Mouse (Mus musculus): ENCODE results near the gene Avpr1b.
"Not testable (repeated sequence)": the region's sequence is repeated elsewhere in the genome, so short reads cannot be mapped to it uniquely, and the experiment has no call there.

Avpr1b gene

DNA sequence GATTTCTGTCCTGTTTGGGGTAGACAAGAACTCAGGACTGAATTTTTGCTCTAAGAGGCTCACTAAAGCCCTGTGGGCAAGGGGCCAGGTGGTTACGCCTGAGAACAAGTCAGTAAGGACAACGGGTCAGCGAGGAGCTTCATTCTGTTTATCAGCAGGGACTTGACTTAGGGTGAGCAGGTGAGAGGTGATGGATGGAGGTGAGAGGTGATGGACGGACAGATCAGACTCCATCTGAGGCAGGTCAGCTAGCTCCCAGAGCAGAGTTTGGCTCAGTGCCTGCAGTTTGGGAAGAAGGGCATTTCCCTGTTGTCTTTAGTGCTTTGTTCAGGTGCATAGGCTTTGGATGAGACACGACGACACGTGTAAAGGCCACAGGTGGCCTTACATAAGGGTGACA lies 20.3 kb downstream of the Avpr1b start:
- no peak for DNase-seq (ENCODE audit: low read depth, low spot score)

GRCm38 (mm10) chr1:131623644-131624043 lies 24.6 kb downstream of the Avpr1b start:
- no peak for DNase-seq (ENCODE audit: low read depth, low spot score)

DNA sequence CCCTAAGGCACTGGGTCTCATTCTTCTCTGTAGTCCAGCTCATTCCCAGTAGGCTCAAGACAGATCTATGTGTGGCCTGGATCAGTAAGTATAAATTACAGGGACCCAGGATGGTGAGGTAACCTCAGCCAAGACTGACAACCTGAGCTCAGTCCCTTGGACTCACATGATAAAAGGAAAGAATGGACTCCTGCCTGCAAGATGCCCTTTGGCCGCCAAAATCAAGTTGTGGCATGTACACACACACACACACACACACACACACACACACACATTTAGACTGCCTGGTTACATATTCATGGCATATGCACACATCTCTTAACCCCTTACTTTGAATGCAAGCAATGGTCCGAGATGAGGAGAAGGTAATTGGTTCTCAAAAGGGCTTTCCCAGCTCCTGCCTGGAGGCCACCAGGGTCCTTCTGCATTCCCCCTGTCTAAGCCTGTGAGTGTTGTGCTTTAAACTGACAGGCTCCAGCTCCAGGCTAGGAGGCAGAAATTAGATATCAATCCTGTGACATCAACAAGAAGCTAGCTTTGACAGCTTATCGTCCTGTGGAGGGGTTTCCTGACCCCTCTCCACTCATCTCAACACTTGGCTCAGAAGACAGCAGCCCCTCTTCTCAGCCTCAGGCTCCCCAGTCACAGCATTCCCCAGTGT lies 25.3 kb downstream of the Avpr1b start:
- no peak for DNase-seq (ENCODE audit: low read depth, low spot score)

DNA sequence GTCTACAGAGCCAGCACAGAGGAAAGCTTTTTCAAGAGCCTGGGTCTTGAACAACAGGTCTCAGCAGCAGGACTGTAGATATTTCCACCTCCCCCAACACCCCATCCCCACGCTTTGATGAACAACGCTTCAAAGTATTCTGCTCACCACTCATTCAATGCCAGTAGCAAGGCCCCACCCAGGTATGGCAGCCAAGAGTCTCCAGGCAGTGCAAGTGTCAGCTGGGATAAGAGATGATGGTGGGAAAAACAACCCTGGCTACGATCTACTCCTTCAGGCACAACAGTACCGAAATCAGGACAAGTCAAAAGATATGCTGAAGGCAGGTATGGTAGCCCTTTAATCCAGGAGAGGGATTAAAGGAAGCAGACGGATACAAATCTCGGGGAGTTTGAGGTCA lies 27.2 kb downstream of the Avpr1b start:
- no peak for DNase-seq (ENCODE audit: low read depth, low spot score)

- not testable (repeated sequence) for DNase-seq (ENCODE audit: low read depth, low spot score)
Measured at GRCm38 (mm10) chr1:131632216-131632615, 33.2 kb downstream of the Avpr1b start.

DNA sequence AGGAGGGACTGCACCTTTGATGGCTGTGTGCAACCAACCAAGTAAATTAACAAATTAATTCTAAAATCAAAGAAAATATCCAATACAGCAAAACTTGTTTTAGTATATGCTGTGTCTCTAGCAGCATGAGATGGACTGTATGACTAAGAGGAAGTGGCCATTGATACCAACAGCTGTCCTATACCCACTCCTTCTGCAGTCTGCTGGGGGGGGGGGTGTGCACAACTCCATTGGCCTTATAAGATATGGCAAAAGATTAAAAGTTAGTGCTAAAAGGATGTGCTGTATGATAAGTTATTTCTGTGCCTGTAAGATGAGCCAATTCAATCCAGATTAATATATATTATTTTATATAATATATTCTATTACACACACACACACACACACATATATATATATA lies 35.5 kb downstream of the Avpr1b start:
- no peak for DNase-seq (ENCODE audit: low read depth, low spot score)

GRCm38 (mm10) chr1:131637791-131638540 lies 38.9 kb downstream of the Avpr1b start, which contains the start of gene Ctse:
Gene Ctse, plus strand, starts transcription at chr1:131638306.
- DNase-seq (ENCODE audit: low read depth, low spot score): no peak

GRCm38 (mm10) chr1:131638541-131639421 lies 39.7 kb downstream of the Avpr1b start:
- DNase-seq (ENCODE audit: low read depth, low spot score): no peak

DNA sequence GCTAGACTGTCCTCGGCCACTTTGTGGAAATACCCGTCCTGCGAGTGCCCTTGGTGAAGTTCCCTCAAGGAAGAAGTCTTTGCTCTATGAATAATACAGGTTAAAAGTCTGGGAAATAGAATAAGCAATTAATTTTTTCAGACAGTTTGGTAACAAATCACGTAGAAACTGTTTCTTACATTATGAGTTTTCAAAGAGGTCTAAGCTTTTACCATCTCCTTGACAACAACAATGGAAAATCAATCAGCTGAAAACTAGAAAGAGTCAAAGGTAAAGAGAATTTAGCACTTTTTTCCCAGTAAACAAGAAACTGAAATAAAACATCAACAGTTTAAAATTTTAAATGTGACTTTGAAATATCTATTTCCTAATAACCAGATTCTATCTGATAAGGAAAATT lies 41.0 kb downstream of the Avpr1b start:
- no peak for DNase-seq (ENCODE audit: low read depth, low spot score)

DNA sequence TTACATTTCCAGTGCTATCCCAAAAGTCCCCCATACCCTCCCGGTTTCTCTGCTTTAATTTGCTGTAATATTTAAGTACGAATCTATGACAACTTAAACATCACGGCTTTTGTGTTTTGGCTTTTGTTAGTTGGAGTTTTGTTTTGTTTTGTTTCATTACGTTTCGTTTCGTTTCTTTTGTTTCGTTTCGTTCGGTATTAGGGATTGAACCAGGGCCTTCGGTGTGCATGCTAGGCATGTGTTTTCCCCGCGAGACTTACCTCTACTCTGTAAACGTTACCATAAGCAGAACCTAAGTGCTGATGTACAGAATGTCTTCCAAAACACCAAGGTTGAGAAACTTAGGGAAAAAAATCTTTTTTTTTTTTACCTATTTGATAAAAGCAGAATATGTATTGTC lies 42.5 kb downstream of the Avpr1b start:
- DNase-seq (ENCODE audit: low read depth, low spot score): no peak

DNA sequence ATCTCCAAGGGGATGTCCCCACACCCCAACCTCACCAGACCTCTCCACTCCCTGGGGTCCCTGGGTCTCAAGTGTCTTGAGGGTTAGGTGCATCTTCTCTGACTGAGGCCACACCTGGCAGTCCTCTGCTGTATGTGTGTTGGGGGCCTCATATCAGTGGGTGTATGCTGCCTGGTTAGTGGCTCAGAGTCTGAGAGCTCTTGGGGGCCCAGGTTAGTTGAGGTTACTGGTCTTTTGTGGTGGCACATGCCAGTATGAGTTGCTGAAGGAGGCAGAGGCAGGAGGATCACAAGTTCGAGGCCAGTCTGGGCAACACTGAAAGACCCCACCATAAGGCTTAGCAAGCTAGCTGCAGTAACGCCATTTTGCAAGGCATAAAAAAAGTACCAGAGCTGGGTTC lies 43.2 kb downstream of the Avpr1b start:
- DNase-seq (ENCODE audit: low read depth, low spot score): no peak

DNA sequence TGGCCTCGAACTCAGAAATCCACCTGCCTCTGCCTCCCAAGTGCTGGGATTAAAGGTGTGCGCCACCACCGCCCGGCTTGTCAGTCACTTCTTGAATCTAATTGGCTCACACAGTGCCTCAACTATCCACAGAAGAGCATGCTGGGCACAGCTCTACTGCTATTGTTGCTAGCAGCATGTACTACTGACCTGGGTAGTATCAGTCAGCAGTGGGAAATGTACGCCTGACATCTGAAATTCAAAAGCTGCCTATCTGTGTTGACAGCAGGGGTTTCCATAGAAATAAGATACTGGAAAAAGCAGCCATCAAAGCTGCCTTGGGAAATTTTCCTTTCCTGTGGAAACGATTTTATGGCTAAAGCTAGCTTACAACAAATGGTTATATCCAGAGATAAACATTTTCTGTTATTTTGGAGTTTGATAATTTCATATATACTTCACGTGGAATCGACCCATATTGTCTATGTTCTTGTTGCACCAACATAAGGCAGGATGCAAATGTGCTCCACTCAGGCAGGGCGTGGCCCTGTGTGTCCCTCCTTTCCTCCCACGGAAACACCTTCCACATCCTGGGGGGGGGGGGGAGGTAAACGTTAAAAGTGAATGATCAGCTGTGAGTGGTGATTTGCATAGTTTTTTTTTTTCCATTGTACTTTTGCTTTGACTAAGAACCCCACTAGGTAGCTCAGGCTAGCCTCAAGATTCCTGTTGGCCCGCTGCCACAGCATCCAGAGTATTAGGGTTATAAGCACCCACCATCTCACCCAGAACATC lies 53.8 kb downstream of the Avpr1b start:
- no peak for DNase-seq (ENCODE audit: low read depth, low spot score)

DNA sequence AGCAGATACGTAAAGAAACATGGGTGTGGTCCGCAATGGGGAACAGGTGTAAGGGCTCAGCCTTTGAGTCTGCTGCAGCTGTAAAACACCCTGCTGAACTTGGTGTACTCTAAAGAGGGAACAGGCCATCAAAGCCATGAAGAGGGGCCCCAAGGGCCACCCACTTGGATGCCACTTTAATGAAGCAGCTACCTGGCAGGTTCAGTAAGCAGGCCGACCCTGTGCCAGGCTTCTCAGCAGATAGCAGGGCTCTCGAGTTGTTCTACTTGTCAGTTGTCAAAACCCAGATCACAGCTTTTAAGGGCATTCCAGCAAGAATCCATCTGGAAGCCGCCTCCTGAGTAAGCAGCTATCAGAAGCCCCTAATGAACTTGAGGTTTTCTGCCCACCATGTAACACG lies 56.6 kb downstream of the Avpr1b start:
- DNase-seq (ENCODE audit: low read depth, low spot score): no peak

DNA sequence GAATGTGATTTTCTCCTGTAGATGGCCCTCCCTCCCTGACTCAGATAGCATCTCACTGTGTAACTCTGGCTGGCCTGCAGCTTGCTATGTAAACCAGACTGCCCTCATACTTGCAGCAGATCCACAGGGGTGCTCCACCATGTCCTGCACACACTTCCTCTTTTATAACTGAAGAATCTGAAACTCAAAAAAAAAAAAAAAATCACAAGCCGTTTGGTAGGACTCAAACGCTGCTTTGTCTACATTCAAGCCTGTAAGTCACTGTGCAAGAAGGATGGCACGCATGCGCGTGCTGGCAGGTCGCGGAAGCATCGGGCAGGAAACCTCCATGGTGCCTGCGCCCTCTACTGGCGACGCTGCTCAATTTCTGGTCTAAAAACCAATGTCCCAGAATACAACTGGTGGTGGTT lies 58.9 kb downstream of the Avpr1b start:
- peak; percentile 94 for DNase-seq (ENCODE audit: low read depth, low spot score)

DNA sequence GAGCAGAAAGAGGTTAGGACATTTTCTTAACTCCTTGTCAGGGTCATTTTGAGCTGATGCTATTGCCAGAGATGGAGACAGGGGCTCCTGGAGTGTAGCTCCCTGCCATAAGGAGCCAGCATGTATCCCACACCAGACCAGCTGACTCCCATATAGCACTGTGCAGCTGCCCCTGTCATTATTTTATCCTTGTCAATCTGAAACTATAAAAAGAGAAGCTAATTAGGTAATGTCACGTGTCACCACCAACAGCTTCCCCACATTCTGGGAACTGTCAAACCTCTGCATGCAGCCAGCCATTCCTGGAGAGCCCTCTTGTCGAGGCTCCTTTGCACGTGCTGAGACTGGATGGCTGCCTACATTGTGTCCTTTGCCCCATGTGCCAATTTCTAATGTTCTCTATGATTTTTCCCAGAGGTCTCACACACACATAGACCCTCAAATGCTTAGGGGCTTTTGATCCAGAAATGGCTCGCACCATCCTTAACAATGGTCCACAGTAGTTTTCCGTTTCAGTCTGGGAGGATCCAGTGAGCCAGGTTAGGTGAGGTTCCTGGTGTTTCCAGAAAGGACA lies 60.6 kb downstream of the Avpr1b start:
- DNase-seq (ENCODE audit: low read depth, low spot score): no peak

GRCm38 (mm10) chr1:131660266-131660665 lies 61.2 kb downstream of the Avpr1b start:
- no peak for DNase-seq (ENCODE audit: low read depth, low spot score)

- no peak for DNase-seq (ENCODE audit: low read depth, low spot score)
Measured at GRCm38 (mm10) chr1:131660716-131661472, 61.9 kb downstream of the Avpr1b start.
